Mouse (Mus musculus) small intestine, adult 2 months (tissue): Measurements from ENCODE around the gene Hinfp. TPM values are rescaled to one million over a fixed set of nuclear protein-coding genes. Genes with fewer than 3 reads are reported as not detected.
A peak's percentile ranks its signal among the peaks of the same experiment; 100 is the strongest.

ENCODE experiments used
- H3K27ac ChIP-seq: fragments of 200-500 bp; 2 replicates; pipeline ENCODE4 v1.5.1; 2012; ENCODE audit warnings: low read depth, low read length, control low read depth, inconsistent platforms; ENCODE audit not compliant: insufficient read depth
- H3K27me3 ChIP-seq: fragments of 200-500 bp; 2 replicates; pipeline ENCODE4 v1.6.1; 2012; ENCODE audit warnings: mild to moderate bottlenecking, moderate library complexity, low read length, inconsistent platforms; ENCODE audit not compliant: control insufficient read depth, insufficient read depth
- H3K36me3 ChIP-seq: fragments of 200-500 bp; 2 replicates; pipeline ENCODE4 v1.6.1; 2012; ENCODE audit warnings: mild to moderate bottlenecking, low read length, control low read depth, inconsistent platforms; ENCODE audit not compliant: control insufficient read depth, insufficient read depth
- H3K4me1 ChIP-seq: fragments of 200-500 bp; 2 replicates; pipeline ENCODE4 v1.6.1; 2012; ENCODE audit warnings: low read length, inconsistent platforms, mixed read lengths; ENCODE audit not compliant: control insufficient read depth, insufficient read depth, insufficient read length
- H3K4me3 ChIP-seq: fragments of 200-500 bp; 2 replicates; pipeline ENCODE4 v1.5.1; 2012; ENCODE audit warnings: low read depth, mild to moderate bottlenecking, control low read depth, inconsistent platforms, low read length, moderate library complexity
- CTCF ChIP-seq: fragments of 200-500 bp; IDR thresholded peaks from 2 replicates; pipeline ENCODE4 v1.5.1; 2012; ENCODE audit warnings: low read depth, mild to moderate bottlenecking, control low read depth, inconsistent platforms, low read length, moderate library complexity, mixed read lengths; ENCODE audit not compliant: insufficient replicate concordance, insufficient read length; ENCODE audit errors: extremely low read depth
- POLR2A ChIP-seq: fragments of 200-500 bp; IDR thresholded peaks from 2 replicates; pipeline ENCODE4 v1.6.1; 2012; ENCODE audit warnings: low read depth, mild to moderate bottlenecking, control low read depth, inconsistent platforms, low read length, moderate library complexity
- WGBS: fragments of 180-500 bp; shearing (Covaris S2); methylation state at CpG from one replicate; pipeline ENCODE4 v1.1.7; 2018; 5-methylcytosine and 5-hydroxymethylcytosine counted together
- polyA plus RNA-seq: library from polyadenylated mRNA; depleted of rRNA; stranded (reverse); fragments of >200 nt; gene quantifications from 2 replicates; pipeline ENCODE4 v1.2.3, GENCODE M21; 2012

Hinfp gene
- polyA plus RNA-seq, 1 experiment: 20.8 TPM

GRCm38 (mm10) chr9:44345570-44346433 lies 40.3 kb upstream of the Hinfp start:
- H3K4me1 ChIP-seq: peaks cover 8% of the 10 kb centered on the region; the same call in 1 of the 2 replicates
- no peak for TF ChIP-seq CTCF
- TF ChIP-seq POLR2A: no peak

GRCm38 (mm10) chr9:44343781-44344421 lies 38.4 kb upstream of the Hinfp start, which contains the start of gene Hmbs:
TSS of gene Hmbs (minus strand) at chr9:44344228.
- H3K27ac ChIP-seq: peak within 1 kb of the TSS; percentile 92
- H3K36me3 ChIP-seq: peaks cover 15% of the 10 kb centered on the region
- no peak for TF ChIP-seq CTCF
- peak; percentile 34 for TF ChIP-seq POLR2A
- H3K27me3 ChIP-seq: no peaks in the 10 kb centered on the region
- under 1% methylated on average over 39 of the region's 39 CpGs for WGBS
- H3K4me3 ChIP-seq: peak within 1 kb of the TSS; percentile 70
- peaks cover 8% of the 10 kb centered on the region; the same call in 1 of the 2 replicates for H3K4me1 ChIP-seq

More at GRCm38 (mm10) chr9:44345570-44346433, 40.3 kb upstream of the Hinfp start:
- H3K36me3 ChIP-seq: peaks cover 18% of the 10 kb centered on the region
- no peak overlapping the region for H3K27ac ChIP-seq
- H3K27me3 ChIP-seq: no peaks in the 10 kb centered on the region
- no peak overlapping the region for H3K4me3 ChIP-seq
- WGBS: 89% methylated on average over 6 of the region's 6 CpGs

- H3K4me1 ChIP-seq: peaks cover 8% of the 10 kb centered on the region; the same call in 1 of the 2 replicates
- WGBS: 1% methylated on average over 6 of the region's 6 CpGs
- H3K27ac ChIP-seq: peak overlapping the region; percentile 52
- peaks cover 9% of the 10 kb centered on the region for H3K36me3 ChIP-seq
- TF ChIP-seq CTCF: no peak
- no peak for TF ChIP-seq POLR2A
- no peaks in the 10 kb centered on the region for H3K27me3 ChIP-seq
- H3K4me3 ChIP-seq: peak overlapping the region; percentile 70
Observed at GRCm38 (mm10) chr9:44343290-44343689, 37.8 kb upstream of the Hinfp start.

GRCm38 (mm10) chr9:44342605-44343004 lies 37.1 kb upstream of the Hinfp start:
- H3K27ac ChIP-seq: no peak overlapping the region
- TF ChIP-seq CTCF (no peak), POLR2A (no peak)
- no peak overlapping the region for H3K4me3 ChIP-seq
- WGBS: 39% methylated on average over 1 of the region's 1 CpGs
- peaks cover 9% of the 10 kb centered on the region for H3K4me1 ChIP-seq
- no peaks in the 10 kb centered on the region for H3K27me3 ChIP-seq
- H3K36me3 ChIP-seq: peaks cover 5% of the 10 kb centered on the region; the same call in 1 of the 2 replicates

- H3K27ac ChIP-seq: no peak overlapping the region
- 64% methylated on average over 3 of the region's 3 CpGs for WGBS
- H3K4me3 ChIP-seq: no peak overlapping the region
Observed at GRCm38 (mm10) chr9:44342173-44342572, 36.7 kb upstream of the Hinfp start.

GRCm38 (mm10) chr9:44341487-44341886 lies 36.0 kb upstream of the Hinfp start:
- Histone ChIP-seq H3K4me1 (peaks cover 9% of the 10 kb centered on the region), H3K4me3 (no peak overlapping the region), H3K27ac (no peak overlapping the region), H3K36me3 (peaks cover 7% of the 10 kb centered on the region; the same call in 1 of the 2 replicates), H3K27me3 (no peaks in the 10 kb centered on the region)
- 91% methylated on average over 5 of the region's 5 CpGs for WGBS
- TF ChIP-seq POLR2A (no peak), CTCF (no peak)

More at GRCm38 (mm10) chr9:44342173-44342572, 36.7 kb upstream of the Hinfp start:
- TF ChIP-seq CTCF: no peak
- TF ChIP-seq POLR2A: no peak
- Histone ChIP-seq H3K27me3 (no peaks in the 10 kb centered on the region), H3K4me1 (peaks cover 9% of the 10 kb centered on the region), H3K36me3 (peaks cover 7% of the 10 kb centered on the region; the same call in 1 of the 2 replicates)

- Histone ChIP-seq H3K27me3 (no peaks in the 10 kb centered on the region), H3K4me3 (no peak overlapping the region), H3K36me3 (peaks cover 6% of the 10 kb centered on the region; the same call in 1 of the 2 replicates), H3K4me1 (peaks cover 9% of the 10 kb centered on the region), H3K27ac (no peak overlapping the region)
- TF ChIP-seq POLR2A: no peak
- WGBS: 80% methylated on average over 5 of the region's 5 CpGs
Observed at GRCm38 (mm10) chr9:44338574-44338973, 33.1 kb upstream of the Hinfp start.
